Mouse (Mus musculus): ENCODE results near the gene Cnksr3. TPM values are rescaled to one million over a fixed set of nuclear protein-coding genes. Genes with fewer than 3 reads are reported as not detected.
A peak's percentile ranks its signal among the peaks of the same experiment; 100 is the strongest.

Cnksr3 gene
- polyA plus RNA-seq, 1 experiment, result 5.3 TPM

DNA sequence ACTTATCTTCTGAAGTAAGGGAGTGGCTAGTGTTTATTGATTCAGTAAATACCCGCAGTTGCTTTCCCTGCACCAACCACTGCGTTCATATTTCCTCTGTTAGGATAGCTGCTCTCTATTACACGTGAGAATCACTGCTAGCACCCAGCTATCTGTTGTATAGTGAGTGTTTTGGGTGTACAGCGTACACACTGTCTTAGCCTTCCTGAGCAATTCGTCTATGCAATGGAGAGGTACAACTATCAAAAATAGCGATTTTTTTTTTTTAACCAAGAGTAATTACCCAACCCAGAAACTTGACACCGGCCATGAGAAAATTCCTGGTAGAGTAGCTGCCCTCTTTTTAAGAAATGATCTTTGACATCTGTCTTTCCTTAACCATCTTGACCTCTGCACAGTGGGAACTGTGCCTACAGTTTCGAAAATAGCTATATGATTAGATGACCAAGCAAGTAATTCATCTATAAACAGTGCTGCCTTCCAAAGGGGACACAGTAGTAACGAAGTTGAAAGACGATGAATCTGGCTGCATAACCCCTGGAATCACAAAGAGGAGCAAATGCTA lies 1.1 kb upstream of the Cnksr3 start:
- Histone ChIP-seq H3K36me3 (ENCODE audit: control insufficient read depth, insufficient read depth, low read length) (no peaks in the 10 kb centered on the region), H3K27ac (ENCODE audit: control insufficient read depth, insufficient read depth, low read depth, low read length) (no peak overlapping the region; the same call in 1 of the 2 replicates), H3K27me3 (ENCODE audit: control insufficient read depth, insufficient read depth, low read length) (no peaks in the 10 kb centered on the region), H3K4me1 (ENCODE audit: control insufficient read depth, insufficient read depth, low read length) (peaks cover 6% of the 10 kb centered on the region), H3K4me3 (ENCODE audit: control insufficient read depth, low read depth, low read length) (no peak overlapping the region)
- TF ChIP-seq CTCF (IDR thresholded peaks at IDR 0.05; ENCODE audit: control insufficient read depth, insufficient read depth, insufficient replicate concordance, low read depth, low read length) (no peak), POLR2A (IDR thresholded peaks at IDR 0.05; ENCODE audit: control insufficient read depth, low read depth, low read length) (no peak)

DNA sequence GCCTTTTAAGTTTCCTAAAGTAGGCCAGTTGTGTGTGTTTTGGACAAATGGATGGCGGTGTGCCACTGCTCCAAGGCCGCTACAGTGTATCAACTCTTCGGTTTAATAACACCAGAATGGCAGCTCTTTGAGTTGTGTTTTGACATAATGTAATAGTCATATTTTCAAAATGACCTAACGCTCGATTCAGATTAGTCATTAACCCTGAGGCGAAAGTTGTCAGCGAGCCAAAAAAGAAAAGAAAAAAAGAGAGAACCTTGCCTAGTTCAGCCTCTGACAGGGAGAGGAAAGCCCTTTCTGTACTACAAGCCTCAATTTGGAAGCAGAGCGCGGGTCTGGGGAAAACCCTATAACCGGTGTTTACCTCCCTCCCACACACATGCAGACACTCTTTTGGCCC lies 500 bp upstream of the Cnksr3 start:
- Histone ChIP-seq H3K36me3 (ENCODE audit: control insufficient read depth, insufficient read depth, low read length) (no peaks in the 10 kb centered on the region), H3K27me3 (ENCODE audit: control insufficient read depth, insufficient read depth, low read length) (no peaks in the 10 kb centered on the region), H3K27ac (ENCODE audit: control insufficient read depth, insufficient read depth, low read depth, low read length) (peak overlapping the region; percentile 69), H3K4me3 (ENCODE audit: control insufficient read depth, low read depth, low read length) (peak overlapping the region; percentile 60), H3K4me1 (ENCODE audit: control insufficient read depth, insufficient read depth, low read length) (peaks cover 6% of the 10 kb centered on the region)
- TF ChIP-seq CTCF (IDR thresholded peaks at IDR 0.05; ENCODE audit: control insufficient read depth, insufficient read depth, insufficient replicate concordance, low read depth, low read length) (no peak), POLR2A (IDR thresholded peaks at IDR 0.05; ENCODE audit: control insufficient read depth, low read depth, low read length) (no peak)

DNA sequence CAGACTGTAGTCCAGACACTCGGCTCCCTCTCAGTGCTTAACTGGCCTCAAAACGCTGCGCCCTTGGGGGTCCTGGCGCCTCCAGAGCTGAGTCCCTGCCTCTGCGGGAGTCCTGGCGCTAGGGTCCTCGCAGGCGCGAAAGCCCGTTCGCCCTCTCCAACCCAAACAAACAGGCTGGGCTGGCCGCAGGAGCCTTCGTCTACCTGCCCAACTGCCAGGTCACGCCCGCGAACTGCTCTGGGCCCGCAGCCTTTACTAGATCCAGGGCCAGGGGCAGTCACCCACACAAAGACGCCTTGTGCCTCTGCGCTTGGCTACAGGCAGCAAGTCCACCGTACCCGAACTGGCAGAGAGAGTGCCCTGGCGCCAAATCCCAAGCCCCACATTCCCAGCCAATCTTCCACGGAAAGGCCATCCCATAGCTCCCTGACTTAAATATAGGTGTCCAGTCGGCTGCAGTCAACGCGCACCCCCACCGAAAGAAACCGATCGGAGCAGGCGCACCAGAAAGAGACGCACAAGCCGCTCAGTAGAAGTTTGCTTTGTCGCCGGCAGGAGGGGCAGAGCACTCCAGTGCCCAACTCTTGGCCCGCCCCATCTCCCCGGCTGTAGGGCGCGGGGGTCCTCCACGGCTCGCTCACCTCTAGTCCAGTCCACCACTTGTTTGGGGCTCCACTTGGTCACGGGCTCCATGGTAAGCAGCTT lies 894 bp downstream of the Cnksr3 start:
- H3K27me3 ChIP-seq (ENCODE audit: control insufficient read depth, insufficient read depth, low read length), result no peaks in the 10 kb centered on the region
- TF ChIP-seq POLR2A (IDR thresholded peaks at IDR 0.05; ENCODE audit: control insufficient read depth, low read depth, low read length) (no peak; the same call in 1 of the 2 replicates), CTCF (IDR thresholded peaks at IDR 0.05; ENCODE audit: control insufficient read depth, insufficient read depth, insufficient replicate concordance, low read depth, low read length) (peak; percentile 12; the same call in 1 of the 2 replicates)
- peak overlapping the region; percentile 72 for H3K27ac ChIP-seq (ENCODE audit: control insufficient read depth, insufficient read depth, low read depth, low read length)

DNA sequence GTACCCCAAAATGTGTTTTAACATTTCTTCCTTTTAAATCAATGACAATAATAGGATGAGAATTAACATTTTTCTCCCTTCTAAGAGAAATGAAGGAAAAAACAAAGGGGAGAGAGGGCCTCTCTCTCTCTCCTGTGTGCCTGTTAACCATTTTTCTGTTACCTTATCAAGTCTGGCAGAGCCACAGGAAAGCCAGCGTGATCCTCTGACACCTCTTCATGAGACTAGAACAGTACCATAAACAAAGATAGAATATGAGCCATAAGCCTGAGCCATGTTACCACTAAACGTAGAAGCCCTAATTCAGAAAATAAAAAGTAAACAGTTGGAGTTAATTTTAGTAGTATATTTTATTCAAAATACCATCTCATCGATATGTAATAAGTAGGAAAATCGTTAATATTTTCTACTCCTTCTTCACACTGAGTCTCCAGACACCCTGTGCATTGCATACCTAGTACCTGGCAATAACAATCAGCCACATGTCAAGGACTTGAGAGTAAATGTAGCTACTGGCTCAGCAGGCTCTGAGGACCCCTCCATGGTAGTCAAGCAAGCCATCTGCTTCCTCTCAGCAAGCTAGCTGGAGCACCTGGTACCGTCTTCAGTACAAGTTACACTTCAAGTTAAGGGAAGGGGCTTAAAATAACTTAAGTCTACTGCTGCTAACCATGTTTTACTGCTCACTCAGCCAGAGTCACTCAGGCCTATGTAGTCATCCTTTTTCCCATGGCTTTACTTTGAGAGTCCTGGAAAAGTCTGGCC lies 2.2 kb downstream of the Cnksr3 start:
- H3K36me3 ChIP-seq (ENCODE audit: control insufficient read depth, insufficient read depth, low read length), result no peaks in the 10 kb centered on the region
- no peak overlapping the region for H3K27ac ChIP-seq (ENCODE audit: control insufficient read depth, insufficient read depth, low read depth, low read length)
- TF ChIP-seq CTCF (IDR thresholded peaks at IDR 0.05; ENCODE audit: control insufficient read depth, insufficient read depth, insufficient replicate concordance, low read depth, low read length) (no peak), POLR2A (IDR thresholded peaks at IDR 0.05; ENCODE audit: control insufficient read depth, low read depth, low read length) (no peak)
- peaks cover 6% of the 10 kb centered on the region for H3K4me1 ChIP-seq (ENCODE audit: control insufficient read depth, insufficient read depth, low read length)
- H3K4me3 ChIP-seq (ENCODE audit: control insufficient read depth, low read depth, low read length), result no peak overlapping the region
- no peaks in the 10 kb centered on the region for H3K27me3 ChIP-seq (ENCODE audit: control insufficient read depth, insufficient read depth, low read length)

More for the DNA sequence above, 894 bp downstream of the Cnksr3 start:
- peak overlapping the region; percentile 85 for H3K4me3 ChIP-seq (ENCODE audit: control insufficient read depth, low read depth, low read length)
- H3K36me3 ChIP-seq (ENCODE audit: control insufficient read depth, insufficient read depth, low read length), result no peaks in the 10 kb centered on the region
- H3K4me1 ChIP-seq (ENCODE audit: control insufficient read depth, insufficient read depth, low read length), result peaks cover 6% of the 10 kb centered on the region

DNA sequence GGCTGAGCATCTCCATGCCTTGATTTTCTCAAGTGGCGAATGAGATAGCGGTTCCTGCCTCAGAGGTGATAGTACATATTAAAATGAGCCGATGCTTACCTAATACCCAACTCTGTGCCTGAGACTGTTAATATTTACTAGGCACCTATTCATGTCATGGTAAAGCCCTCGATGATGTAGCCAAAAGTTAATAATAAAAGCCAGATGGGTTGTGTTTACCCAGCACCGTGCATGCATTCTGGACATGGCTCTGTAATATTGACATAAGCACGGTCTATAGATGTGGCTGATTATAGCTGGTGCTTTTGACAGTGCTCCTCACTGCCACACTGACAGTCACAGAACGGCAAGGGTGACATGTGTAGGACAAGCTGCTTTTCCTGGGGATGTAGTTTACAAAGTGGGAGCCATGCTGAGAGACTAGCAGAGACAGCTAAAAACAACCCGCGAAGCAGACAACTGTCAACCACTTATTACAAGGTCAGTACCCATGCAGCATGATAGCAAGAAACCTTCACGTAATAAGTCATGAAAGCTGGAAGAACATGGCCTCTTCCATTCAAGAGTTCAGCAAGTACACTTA lies 3.1 kb downstream of the Cnksr3 start:
- H3K4me3 ChIP-seq (ENCODE audit: control insufficient read depth, low read depth, low read length), result no peak overlapping the region
- TF ChIP-seq POLR2A (IDR thresholded peaks at IDR 0.05; ENCODE audit: control insufficient read depth, low read depth, low read length), result no peak
- no peak for TF ChIP-seq CTCF (IDR thresholded peaks at IDR 0.05; ENCODE audit: control insufficient read depth, insufficient read depth, insufficient replicate concordance, low read depth, low read length)
- H3K27me3 ChIP-seq (ENCODE audit: control insufficient read depth, insufficient read depth, low read length), result no peaks in the 10 kb centered on the region

DNA sequence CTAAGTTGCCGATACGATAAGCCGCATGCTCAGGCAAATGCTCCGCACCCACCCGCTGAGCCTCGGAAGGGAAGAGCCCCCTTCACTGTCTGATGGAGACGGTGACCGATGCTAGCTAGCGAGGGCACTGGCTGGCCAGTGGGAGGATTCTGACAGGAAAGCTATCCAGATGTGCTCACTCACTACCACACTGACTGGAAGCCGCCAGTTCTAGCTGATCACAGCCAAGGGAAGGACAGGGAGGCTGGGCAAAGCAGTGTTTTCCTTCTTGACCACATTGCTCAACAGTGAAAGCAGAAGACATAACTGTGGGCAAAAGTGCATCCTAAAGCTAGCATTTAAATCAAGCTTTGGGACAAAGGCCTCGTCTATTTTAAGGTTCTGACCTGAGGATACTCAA lies 4.7 kb downstream of the Cnksr3 start:
- Histone ChIP-seq H3K27me3 (ENCODE audit: control insufficient read depth, insufficient read depth, low read length) (no peaks in the 10 kb centered on the region), H3K27ac (ENCODE audit: control insufficient read depth, insufficient read depth, low read depth, low read length) (no peak overlapping the region), H3K36me3 (ENCODE audit: control insufficient read depth, insufficient read depth, low read length) (no peaks in the 10 kb centered on the region), H3K4me3 (ENCODE audit: control insufficient read depth, low read depth, low read length) (no peak overlapping the region), H3K4me1 (ENCODE audit: control insufficient read depth, insufficient read depth, low read length) (peaks cover 6% of the 10 kb centered on the region)
- no peak for TF ChIP-seq POLR2A (IDR thresholded peaks at IDR 0.05; ENCODE audit: control insufficient read depth, low read depth, low read length)
- TF ChIP-seq CTCF (IDR thresholded peaks at IDR 0.05; ENCODE audit: control insufficient read depth, insufficient read depth, insufficient replicate concordance, low read depth, low read length), result no peak

More for the DNA sequence above, 3.1 kb downstream of the Cnksr3 start:
- peaks cover 6% of the 10 kb centered on the region for H3K4me1 ChIP-seq (ENCODE audit: control insufficient read depth, insufficient read depth, low read length)
- no peak overlapping the region for H3K27ac ChIP-seq (ENCODE audit: control insufficient read depth, insufficient read depth, low read depth, low read length)
- H3K36me3 ChIP-seq (ENCODE audit: control insufficient read depth, insufficient read depth, low read length), result no peaks in the 10 kb centered on the region

DNA sequence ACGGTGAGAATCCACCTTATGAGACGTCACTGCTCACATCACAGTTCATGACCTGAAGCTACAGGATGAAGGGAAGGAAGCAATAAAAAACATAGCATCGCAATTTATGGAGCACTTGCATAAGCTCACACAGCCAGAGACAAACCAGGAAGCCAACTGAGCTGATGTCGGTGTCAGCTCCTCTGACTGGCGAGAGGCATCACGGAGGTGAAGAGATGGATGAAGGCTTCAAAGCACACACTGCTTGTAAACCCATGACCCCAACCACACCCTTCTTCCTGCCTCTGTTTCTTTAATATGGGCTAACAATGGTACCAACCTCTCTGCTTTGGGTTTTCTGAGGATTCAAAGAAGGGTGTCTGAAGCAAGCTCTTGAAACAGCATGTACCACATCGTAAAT lies 5.5 kb downstream of the Cnksr3 start:
- Histone ChIP-seq H3K27ac (ENCODE audit: control insufficient read depth, insufficient read depth, low read depth, low read length) (no peak overlapping the region), H3K4me3 (ENCODE audit: control insufficient read depth, low read depth, low read length) (no peak overlapping the region), H3K36me3 (ENCODE audit: control insufficient read depth, insufficient read depth, low read length) (no peaks in the 10 kb centered on the region), H3K4me1 (ENCODE audit: control insufficient read depth, insufficient read depth, low read length) (peaks cover 4% of the 10 kb centered on the region), H3K27me3 (ENCODE audit: control insufficient read depth, insufficient read depth, low read length) (no peaks in the 10 kb centered on the region)
- TF ChIP-seq POLR2A (IDR thresholded peaks at IDR 0.05; ENCODE audit: control insufficient read depth, low read depth, low read length) (no peak), CTCF (IDR thresholded peaks at IDR 0.05; ENCODE audit: control insufficient read depth, insufficient read depth, insufficient replicate concordance, low read depth, low read length) (no peak)
